Mouse (Mus musculus): Measurements from ENCODE around the gene Chrm3.
"Not testable (repeated sequence)": the region's sequence is repeated elsewhere in the genome, so short reads cannot be mapped to it uniquely, and the experiment has no call there.

Gene Chrm3

DNA sequence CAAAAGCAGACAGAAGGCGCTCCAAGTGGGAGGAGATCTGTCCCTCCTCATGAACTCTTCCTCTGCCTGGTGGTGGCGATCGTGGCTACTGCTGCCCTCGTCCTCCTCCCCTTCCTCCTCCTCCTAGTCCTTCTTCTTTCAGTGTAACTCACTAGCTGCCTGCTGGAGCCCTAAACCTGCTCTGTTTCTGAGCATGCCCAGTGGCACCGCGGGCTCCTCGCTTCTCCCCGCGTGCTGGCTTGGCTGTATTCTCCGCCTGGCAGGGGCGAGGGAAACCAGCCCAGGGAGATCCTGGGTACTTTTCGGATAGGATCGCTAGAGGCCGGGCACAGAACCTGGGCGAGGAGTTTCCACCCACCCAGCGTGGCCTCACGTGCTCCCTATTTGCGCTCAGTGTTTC lies at the start of gene Chrm3:
Chrm3 (minus strand) TSS at position 71 of the 400 bp plus-strand sequence.
- DNase-seq (ENCODE audit: low spot score), result peak; percentile 61

- no peak for DNase-seq (ENCODE audit: low spot score)
Observed at GRCm38 (mm10) chr13:10394364-10394763, 33.7 kb upstream of the Chrm3 start.

DNA sequence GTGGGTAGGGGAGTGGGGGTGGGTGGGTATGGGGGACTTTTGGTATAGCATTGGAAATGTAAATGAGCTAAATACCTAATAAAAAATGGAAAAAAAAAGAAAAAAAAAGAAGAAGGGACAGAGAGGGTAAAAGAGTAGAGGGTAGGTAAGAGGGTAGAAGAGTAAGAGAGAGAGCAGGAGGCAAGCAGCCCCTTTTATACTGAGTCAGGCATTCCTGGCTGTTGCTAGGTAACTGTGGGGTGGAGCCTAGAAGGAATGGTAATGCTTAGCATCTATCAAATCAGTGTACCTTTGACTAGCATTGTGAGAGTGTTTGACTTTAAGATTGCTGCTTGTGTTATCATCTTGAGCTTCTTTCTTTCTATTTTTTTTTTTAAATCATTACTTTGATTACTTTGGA lies 14.8 kb upstream of the Chrm3 start:
- not testable (repeated sequence) for DNase-seq (ENCODE audit: low spot score)

GRCm38 (mm10) chr13:10360199-10360694 lies 400 bp downstream of the Chrm3 start:
- DNase-seq (ENCODE audit: low spot score), result peak; percentile 23

DNA sequence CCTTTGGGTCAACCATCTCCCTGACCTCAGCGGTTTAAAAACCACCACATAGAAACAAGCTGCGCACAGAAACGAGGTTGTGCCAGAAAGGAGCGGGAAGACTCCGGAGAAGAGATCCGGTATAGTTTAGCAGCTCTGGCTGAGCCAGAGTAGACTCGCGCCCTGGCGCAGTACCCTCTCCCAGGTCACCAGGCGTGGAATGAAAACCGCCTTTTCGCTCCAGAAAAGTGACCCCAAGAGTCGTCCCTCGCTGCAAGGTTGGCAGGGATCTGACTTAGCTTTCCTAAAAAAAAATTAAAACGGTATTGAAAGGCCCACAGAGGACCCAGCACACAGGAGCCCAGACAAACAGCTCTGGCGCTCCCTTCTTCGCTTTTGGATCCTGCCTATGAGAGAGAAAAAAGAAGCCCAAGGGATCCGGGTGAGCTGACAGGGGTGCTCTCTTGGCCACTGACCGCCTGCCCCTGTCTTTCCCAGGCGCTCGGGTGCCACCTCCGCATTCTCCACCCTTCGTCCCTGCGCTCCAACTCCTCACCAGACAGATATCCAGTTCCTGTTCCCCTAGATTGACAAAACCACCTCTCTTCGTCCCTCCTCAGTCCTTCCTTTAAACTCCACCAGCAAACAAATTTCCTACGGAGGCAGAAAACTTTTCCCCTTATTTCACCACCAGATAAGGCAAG lies 990 bp downstream of the Chrm3 start:
- DNase-seq (ENCODE audit: low spot score), result no peak

DNA sequence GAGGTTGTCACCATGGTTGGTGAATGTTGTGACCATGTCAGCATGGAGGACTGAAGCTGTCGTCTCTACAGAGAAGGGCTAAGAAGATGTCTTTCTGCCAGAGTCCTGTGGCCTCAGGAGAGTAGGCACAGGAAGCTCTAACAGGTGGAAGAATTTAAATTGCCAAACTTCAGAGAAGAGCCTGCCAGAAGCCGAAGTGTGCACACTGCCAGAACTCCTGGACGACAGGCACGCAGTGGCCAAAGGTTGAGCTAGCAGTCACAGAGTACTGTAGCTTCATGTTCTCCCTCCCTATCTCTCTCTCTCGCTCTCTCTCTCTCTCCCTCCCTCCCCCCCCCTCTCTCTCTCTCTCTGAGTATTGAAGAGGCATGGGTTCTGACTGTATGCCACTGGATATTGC lies 4.9 kb downstream of the Chrm3 start:
- no peak for DNase-seq (ENCODE audit: low spot score)

DNA sequence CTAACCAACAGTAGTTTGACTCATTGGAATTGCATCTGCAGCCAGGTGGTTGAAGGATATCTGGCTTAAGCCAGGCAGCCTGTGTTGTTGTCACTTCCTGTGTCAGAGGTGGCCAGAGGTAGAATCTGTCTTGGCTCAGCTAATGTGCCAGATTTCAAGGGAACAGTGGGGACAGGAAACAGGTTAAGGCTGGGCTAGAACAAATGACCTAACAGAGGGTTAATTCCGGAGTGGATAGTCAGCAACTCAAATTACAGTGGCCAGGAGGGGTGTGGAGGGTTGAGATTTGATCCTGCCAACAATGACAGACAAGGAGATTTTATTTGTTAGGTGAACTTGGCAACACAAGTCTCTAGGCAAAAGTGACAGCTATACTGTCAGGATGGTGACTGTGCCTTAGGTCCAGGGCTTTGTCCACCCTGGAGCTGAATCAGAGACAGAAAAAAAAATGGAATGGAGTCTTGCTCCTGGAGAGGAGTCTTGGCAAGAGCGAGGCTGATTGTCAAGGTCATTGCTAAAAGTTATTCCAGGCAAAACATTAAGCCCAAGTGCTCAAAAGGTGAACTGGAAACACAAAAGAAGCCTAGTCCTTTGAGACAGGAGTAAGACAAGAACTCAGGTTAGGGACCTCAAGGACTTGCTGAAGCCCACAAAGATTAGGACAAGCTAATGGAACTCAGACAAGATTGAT lies 5.6 kb downstream of the Chrm3 start:
- DNase-seq (ENCODE audit: low spot score), result no peak

GRCm38 (mm10) chr13:10352141-10352540 lies 8.5 kb downstream of the Chrm3 start:
- DNase-seq (ENCODE audit: low spot score), result no peak

- no peak for DNase-seq (ENCODE audit: low spot score)
Observed at GRCm38 (mm10) chr13:10344362-10344761, 16.3 kb downstream of the Chrm3 start.

GRCm38 (mm10) chr13:10335558-10335957 lies 25.1 kb downstream of the Chrm3 start:
- DNase-seq (ENCODE audit: low spot score), result no peak

DNA sequence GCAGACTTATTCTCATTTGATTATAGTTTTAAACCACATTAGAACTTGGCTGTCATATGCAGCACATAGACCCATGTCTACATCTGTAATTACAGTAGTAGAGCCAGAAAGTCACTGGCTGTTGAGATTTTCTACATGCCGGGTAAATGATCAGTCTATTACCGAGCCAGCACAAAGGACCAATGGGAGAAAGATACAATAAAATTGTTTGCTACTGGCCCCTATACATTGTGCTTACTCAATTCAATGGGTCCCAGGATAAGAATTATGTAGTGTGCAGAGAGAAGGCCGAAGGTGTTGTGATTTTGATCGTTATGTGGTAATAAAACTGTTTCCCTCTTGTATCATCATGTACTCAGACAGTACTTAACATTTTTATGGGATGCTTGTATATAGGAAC lies 27.9 kb downstream of the Chrm3 start:
- no peak for DNase-seq (ENCODE audit: low spot score)

- DNase-seq (ENCODE audit: low spot score), result no peak
Observed at GRCm38 (mm10) chr13:10309811-10310210, 50.8 kb downstream of the Chrm3 start.

GRCm38 (mm10) chr13:10295160-10295559 lies 65.5 kb downstream of the Chrm3 start:
- no peak for DNase-seq (ENCODE audit: low spot score)

DNA sequence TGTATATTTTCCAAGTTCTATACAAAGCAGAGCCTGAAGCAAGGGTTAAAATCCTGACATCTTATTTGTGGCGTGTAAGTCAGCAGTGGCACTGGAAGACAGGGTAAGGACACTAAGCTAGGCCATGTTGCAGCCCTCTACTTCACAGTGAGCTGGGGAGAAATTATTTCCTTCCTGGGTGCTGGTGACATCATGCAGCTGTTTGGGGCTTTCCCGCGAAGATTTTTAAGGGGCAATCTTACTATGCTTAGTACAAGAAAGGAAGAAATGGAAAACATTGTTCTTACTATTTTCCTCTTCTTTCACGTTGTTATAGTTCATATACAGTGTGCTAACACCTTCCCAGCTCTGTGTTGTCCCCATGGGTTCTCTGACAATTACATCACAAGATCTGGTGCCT lies 76.3 kb downstream of the Chrm3 start:
- DNase-seq (ENCODE audit: low spot score), result no peak

- DNase-seq (ENCODE audit: low spot score), result no peak
Observed at GRCm38 (mm10) chr13:10274907-10275306, 85.7 kb downstream of the Chrm3 start.

GRCm38 (mm10) chr13:10263784-10264183 lies 96.9 kb downstream of the Chrm3 start:
- DNase-seq (ENCODE audit: low spot score), result no peak

- DNase-seq (ENCODE audit: low spot score), result no peak
Observed at GRCm38 (mm10) chr13:10253049-10253448, 107.6 kb downstream of the Chrm3 start.

DNA sequence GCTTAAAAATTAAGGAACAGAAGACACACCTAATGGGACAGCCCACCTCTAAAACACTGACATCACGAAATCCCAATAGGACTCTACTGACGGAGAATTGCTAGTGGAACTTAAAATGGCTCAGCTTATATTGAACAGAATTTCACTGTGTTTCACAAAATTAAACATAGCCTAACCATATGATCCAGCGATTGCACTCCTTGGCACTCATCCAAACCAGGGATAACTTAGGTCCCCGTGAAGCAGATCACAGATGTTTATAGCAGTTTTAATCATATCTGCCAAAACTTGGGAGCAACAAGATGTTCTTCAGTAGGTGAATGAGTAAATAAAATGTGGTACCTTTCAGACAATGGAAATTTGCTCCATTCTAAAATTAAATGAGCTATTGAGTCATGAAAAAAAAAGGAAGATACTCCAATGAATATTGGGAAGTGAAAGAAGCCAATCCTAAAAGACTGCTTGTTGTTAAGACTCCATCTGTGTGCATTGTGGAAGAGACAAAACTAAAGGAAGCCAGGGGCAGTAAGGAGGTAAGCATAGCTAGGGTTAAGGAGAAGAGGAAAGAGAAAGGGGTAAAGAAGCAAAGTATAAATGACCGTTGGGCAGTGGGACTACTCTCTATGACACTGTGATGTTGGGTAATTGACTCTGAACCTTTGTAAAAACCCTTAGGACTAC lies 109.0 kb downstream of the Chrm3 start:
- no peak for DNase-seq (ENCODE audit: low spot score)

- no peak for DNase-seq (ENCODE audit: low spot score)
Observed at GRCm38 (mm10) chr13:10244243-10244998, 116.2 kb downstream of the Chrm3 start.

- DNase-seq (ENCODE audit: low spot score), result no peak
Observed at GRCm38 (mm10) chr13:10240238-10240637, 120.4 kb downstream of the Chrm3 start.

DNA sequence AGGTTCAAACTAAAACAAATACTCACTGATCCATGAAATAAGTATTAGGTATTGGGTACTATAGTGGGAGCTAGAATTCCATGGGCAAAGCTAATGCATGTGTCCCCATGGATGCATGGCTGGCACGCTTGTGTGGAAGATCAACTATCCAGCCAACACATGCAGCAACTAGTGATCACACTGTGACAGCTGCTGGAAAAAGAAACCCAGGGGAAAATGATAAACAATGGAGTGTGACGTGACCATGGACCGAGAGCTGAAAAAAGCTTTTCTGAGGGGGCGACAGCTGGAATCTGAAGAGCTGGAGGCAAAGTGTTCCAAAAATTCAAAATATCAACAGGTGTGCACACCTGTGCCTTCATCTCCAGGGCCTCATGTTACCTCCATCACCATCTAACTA lies 120.8 kb downstream of the Chrm3 start:
- DNase-seq (ENCODE audit: low spot score), result no peak

DNA sequence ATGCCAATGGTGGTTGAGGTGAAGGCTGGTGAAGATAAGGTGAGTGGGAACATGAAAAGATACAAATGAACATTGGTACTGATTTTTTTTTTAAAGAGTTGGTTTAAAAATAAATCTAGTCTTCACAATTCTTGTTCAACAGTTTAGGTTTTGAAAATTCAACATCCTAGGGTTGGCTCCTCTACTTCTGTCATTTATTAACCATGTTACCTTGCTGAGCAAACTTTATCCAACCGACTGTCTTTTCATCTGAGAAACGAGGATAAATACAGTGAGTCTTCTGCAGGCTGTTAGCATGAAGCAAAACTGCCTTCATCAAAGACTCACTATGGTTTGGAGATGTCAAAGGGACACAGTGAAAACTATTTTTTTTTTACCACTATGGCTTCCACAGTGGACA lies 123.0 kb downstream of the Chrm3 start:
- DNase-seq (ENCODE audit: low spot score), result no peak
